Mouse (Mus musculus) cerebellum, postnatal 14 days (tissue): ENCODE measurements around the gene Olfr1350.
"Not testable (repeated sequence)": the region's sequence is repeated elsewhere in the genome, so short reads cannot be mapped to it uniquely, and the experiment has no call there.

Source experiments
- DNase-seq, 2 experiments: peaks; one replicate each; pipeline ENCODE4 v3.0.0; 2021; ENCODE audit warnings: mixed read lengths in 2 of 2

Olfr1350 gene

GRCm38 (mm10) chr7:6564541-6564940 lies at the start of gene Olfr1350:
Olfr1350 (plus strand) TSS chr7:6564841.
- DNase-seq: no peak

GRCm38 (mm10) chr7:6521666-6522065 lies 43.0 kb upstream of the Olfr1350 start:
- no peak for DNase-seq

GRCm38 (mm10) chr7:6522850-6523249 lies 41.8 kb upstream of the Olfr1350 start, which contains the start of gene Olfr1349:
Olfr1349 (minus strand) TSS chr7:6522950.
- no peak for DNase-seq

GRCm38 (mm10) chr7:6525001-6525400 lies 39.6 kb upstream of the Olfr1350 start:
- peak in 1 of 2 experiments; percentile 4 for DNase-seq

GRCm38 (mm10) chr7:6526141-6526540 lies 38.5 kb upstream of the Olfr1350 start:
- peak; percentile 6 to 47 for DNase-seq

GRCm38 (mm10) chr7:6586096-6586759 lies 21.6 kb downstream of the Olfr1350 start:
- DNase-seq: peak; percentile 9 to 32

- not testable (repeated sequence) for DNase-seq
Observed at GRCm38 (mm10) chr7:6588766-6589165, 24.1 kb downstream of the Olfr1350 start.

- DNase-seq: no peak
Observed at GRCm38 (mm10) chr7:6603331-6603730, 38.7 kb downstream of the Olfr1350 start.
